Mouse (Mus musculus): ENCODE measurements around the gene Mapk7. TPM values are rescaled to one million over a fixed set of nuclear protein-coding genes. Genes with fewer than 3 reads are reported as not detected.

The Mapk7 gene
- polyA plus RNA-seq, 1 experiment from 2014 or later: 82.8 TPM

DNA sequence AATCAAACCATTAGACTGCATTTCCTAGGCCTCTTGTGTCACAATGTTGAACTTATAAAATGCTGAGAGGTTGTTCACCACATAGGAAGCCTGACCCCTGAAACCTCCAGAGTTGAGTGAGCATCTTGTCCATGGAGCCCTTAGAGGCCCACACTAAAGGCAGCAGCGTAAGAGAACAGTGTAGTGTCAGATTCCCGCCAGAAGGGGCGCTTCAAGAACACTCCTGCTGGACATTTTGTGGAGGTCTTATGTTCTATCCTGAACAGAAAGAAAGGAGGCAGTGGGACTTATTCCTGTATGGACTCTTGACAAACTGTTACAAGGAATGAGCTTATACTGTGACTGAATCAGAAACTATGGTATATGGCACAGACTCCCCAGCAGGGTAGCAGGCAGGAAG lies 20.7 kb upstream of the Mapk7 start:
- WGBS: 35% methylated on average over 3 of the region's 3 CpGs
- Histone ChIP-seq H3K4me3 (no peak overlapping the region), H3K9me3 (no peaks in the 10 kb centered on the region), H3K27me3 (ENCODE audit: poor library complexity, severe bottlenecking) (no peaks in the 10 kb centered on the region), H3K36me3 (replicated peaks) (peaks cover 86% of the 10 kb centered on the region), H3K27ac (no peak overlapping the region), H3K4me1 (no peaks in the 10 kb centered on the region; the same call in 1 of the 2 replicates)
- peak; percentile 33 for DNase-seq (ENCODE audit: extremely low spot score, low spot score)

DNA sequence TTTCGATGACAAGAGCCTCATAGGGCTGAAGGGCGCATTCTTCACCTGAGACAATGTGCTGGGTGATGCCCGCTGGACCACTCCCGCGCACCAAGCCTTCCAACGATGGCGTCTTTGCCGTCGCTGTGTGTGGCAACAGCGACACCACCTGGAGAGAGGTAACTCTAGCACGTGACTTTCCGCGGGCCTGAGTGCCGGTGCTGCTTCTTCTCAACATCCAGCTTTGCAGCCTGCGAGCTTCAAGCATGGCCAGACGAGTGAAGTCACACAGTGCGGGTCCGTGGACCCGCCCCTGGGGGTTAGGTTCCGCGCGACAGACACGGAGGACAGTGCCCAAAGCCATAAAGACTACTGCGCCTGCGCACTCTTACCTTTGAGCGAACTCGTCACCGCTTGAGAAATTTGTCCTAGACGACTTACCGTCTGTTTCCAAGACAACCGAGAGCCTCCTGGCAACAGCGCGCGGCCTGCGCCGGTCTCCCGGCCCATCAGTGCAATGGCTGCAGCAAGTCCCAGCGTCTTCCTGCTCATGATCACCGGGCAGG lies 10.6 kb upstream of the Mapk7 start, which contains the start of gene B9d1:
Gene B9d1 (plus strand): TSS at position 432 of the 545 bp plus-strand sequence.
- peak within 1 kb of the TSS; percentile 96 for H3K27ac ChIP-seq
- no peaks in the 10 kb centered on the region for H3K27me3 ChIP-seq (ENCODE audit: poor library complexity, severe bottlenecking)
- no peaks in the 10 kb centered on the region for H3K9me3 ChIP-seq
- under 1% methylated on average over 39 of the region's 39 CpGs for WGBS
- peak; percentile 96 for DNase-seq (ENCODE audit: extremely low spot score, low spot score)
- H3K4me3 ChIP-seq: peak within 1 kb of the TSS; percentile 78
- peaks cover 18% of the 10 kb centered on the region for H3K36me3 ChIP-seq (replicated peaks)
- peaks cover 20% of the 10 kb centered on the region for H3K4me1 ChIP-seq

DNA sequence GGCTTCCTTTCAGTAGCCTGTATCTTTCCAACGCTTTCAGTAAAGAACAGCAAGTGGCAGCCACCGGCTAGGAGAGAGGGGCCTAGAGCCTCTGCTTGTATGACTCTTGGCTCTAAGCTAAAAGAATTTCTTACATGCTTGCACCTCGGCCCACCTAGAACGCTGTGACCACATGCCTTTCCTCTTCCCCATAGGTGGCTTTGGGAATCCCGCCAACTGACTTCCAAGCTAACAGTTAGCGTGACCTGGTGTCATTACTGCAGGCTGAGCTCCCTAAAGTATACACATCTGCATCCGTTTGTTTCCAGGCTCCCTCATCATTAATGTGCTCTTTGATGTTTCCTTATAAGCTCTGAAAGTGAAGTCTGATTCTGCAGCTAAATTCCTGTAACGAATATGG lies 9.7 kb upstream of the Mapk7 start:
- 83% methylated on average over 8 of the region's 8 CpGs for WGBS
- peak overlapping the region; percentile 96 for H3K27ac ChIP-seq
- peaks cover 10% of the 10 kb centered on the region for H3K36me3 ChIP-seq (replicated peaks)
- peaks cover 20% of the 10 kb centered on the region for H3K4me1 ChIP-seq
- H3K4me3 ChIP-seq: no peak overlapping the region
- H3K9me3 ChIP-seq: no peaks in the 10 kb centered on the region
- no peaks in the 10 kb centered on the region for H3K27me3 ChIP-seq (ENCODE audit: poor library complexity, severe bottlenecking)
- DNase-seq (ENCODE audit: extremely low spot score, low spot score): no peak

DNA sequence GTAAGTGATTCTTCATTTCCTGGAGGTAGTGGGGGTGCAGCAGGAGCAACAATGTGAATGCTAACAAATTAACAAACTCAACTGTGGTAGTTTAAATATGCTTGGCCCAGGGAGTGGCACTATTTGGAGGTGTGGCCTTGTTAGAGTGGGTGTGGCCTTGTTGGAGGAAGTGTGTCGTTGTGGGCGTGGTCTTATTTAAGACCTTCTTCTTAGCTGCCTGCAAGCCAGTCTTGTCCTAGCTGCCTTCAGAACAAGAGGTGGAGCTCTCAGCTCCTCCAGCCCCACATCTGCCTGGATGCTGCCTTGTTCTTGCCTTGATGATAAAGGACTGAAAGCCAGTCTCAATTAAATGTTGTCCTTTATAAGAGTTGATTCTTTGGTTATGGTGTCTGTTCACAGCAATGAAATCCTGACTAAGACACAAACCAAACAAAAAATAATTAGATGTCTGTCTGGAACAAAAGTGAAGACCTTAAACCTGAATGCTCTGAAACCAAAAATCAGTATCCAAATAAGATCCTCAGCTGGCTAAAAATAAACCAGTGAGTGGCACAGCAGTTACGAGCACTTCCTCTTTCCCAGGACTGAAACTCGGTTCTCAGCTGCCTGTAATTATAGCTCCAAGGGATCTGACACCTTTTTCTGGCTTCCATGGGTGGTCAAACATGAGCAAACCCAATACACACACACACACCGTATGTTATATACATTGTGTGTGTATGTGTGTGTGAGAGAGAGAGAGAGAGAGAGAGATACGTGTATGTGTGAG lies 4.7 kb upstream of the Mapk7 start:
- Histone ChIP-seq H3K36me3 (replicated peaks) (no peaks in the 10 kb centered on the region), H3K27me3 (ENCODE audit: poor library complexity, severe bottlenecking) (no peaks in the 10 kb centered on the region), H3K4me1 (peaks cover 8% of the 10 kb centered on the region), H3K4me3 (no peak overlapping the region), H3K27ac (no peak overlapping the region), H3K9me3 (no peaks in the 10 kb centered on the region)
- WGBS: 79% methylated on average over 6 of the region's 6 CpGs
- no peak for DNase-seq (ENCODE audit: extremely low spot score, low spot score)

DNA sequence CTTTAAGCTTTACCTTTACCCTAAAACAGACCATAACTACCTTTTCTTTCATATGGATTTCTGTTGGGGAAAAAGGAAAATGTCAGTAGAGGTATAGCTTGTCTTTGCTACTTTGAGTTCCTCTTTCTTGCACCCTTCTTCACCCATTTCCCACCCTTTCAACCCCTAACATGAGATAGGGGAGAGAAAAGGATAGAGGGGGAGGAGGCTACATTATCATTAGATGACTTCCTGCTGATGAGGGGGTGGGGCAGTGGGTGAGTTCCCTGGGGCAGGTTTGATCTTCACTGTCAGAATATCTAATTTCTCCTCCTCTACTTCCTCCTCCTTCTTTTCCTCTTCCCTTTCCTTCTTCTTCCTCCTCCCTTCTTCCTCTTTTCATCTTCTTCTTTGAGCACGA lies 3.3 kb upstream of the Mapk7 start:
- Histone ChIP-seq H3K36me3 (replicated peaks) (peaks cover 7% of the 10 kb centered on the region), H3K4me1 (peaks cover 19% of the 10 kb centered on the region), H3K27me3 (ENCODE audit: poor library complexity, severe bottlenecking) (no peaks in the 10 kb centered on the region), H3K9me3 (no peaks in the 10 kb centered on the region), H3K27ac (no peak overlapping the region), H3K4me3 (no peak overlapping the region)
- DNase-seq (ENCODE audit: extremely low spot score, low spot score): no peak
- WGBS: 72% methylated on average over 1 of the region's 1 CpGs

- H3K36me3 ChIP-seq (replicated peaks): peaks cover 27% of the 10 kb centered on the region
- no peaks in the 10 kb centered on the region for H3K9me3 ChIP-seq
- peak overlapping the region; percentile 93 for H3K27ac ChIP-seq
- 96% methylated on average over 2 of the region's 2 CpGs for WGBS
- no peak for DNase-seq (ENCODE audit: extremely low spot score, low spot score)
- no peaks in the 10 kb centered on the region for H3K27me3 ChIP-seq (ENCODE audit: poor library complexity, severe bottlenecking)
- H3K4me1 ChIP-seq: peaks cover 26% of the 10 kb centered on the region
- peak overlapping the region; percentile 91; the same call in 1 of the 2 replicates for H3K4me3 ChIP-seq
Measured at GRCm38 (mm10) chr11:61495528-61495927, 1.3 kb upstream of the Mapk7 start.

- Histone ChIP-seq H3K36me3 (replicated peaks) (peaks cover 46% of the 10 kb centered on the region), H3K27ac (peak overlapping the region; percentile 93), H3K9me3 (no peaks in the 10 kb centered on the region), H3K27me3 (ENCODE audit: poor library complexity, severe bottlenecking) (no peaks in the 10 kb centered on the region), H3K4me3 (peak overlapping the region; percentile 91), H3K4me1 (peaks cover 38% of the 10 kb centered on the region)
- no peak for DNase-seq (ENCODE audit: extremely low spot score, low spot score)
- 2% methylated on average over 50 of the region's 50 CpGs for WGBS
Measured at GRCm38 (mm10) chr11:61493525-61494128, 579 bp downstream of the Mapk7 start.

GRCm38 (mm10) chr11:61492749-61493401 lies 1.3 kb downstream of the Mapk7 start:
- H3K4me3 ChIP-seq: peak overlapping the region; percentile 91
- H3K27me3 ChIP-seq (ENCODE audit: poor library complexity, severe bottlenecking): no peaks in the 10 kb centered on the region
- 86% methylated on average over 12 of the region's 12 CpGs for WGBS
- H3K9me3 ChIP-seq: no peaks in the 10 kb centered on the region
- peak overlapping the region; percentile 93 for H3K27ac ChIP-seq
- peaks cover 54% of the 10 kb centered on the region for H3K36me3 ChIP-seq (replicated peaks)
- H3K4me1 ChIP-seq: peaks cover 38% of the 10 kb centered on the region
- DNase-seq (ENCODE audit: extremely low spot score, low spot score): no peak

DNA sequence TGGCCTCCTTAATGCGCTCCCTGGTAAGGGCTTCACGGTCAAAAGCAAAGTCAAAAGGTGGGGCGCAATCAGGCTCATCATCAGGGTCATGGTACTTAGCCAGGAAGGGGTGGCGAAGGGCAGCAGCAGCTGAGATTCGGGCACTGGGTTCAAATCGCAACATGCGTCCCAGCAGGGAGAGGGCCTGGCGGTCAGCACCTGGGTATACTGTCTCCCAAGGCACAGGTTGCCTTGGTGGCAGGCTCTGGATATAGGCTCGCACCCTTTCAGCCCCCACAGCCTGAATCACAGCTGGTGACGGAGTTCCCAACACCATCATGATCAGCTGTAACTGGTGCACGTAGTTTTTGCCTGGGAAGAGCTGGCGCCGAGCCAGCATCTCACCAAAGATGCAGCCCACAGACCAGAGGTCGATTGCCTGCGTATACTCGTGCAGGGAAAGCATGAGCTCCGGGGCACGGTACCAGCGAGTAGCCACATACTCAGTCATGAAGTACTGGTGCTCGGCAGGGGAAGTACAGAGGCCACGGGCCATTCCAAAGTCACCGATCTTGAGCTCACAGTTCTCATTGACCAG lies 3.2 kb downstream of the Mapk7 start:
- no peak for DNase-seq (ENCODE audit: extremely low spot score, low spot score)

GRCm38 (mm10) chr11:61489874-61490273 lies 4.3 kb downstream of the Mapk7 start:
- H3K9me3 ChIP-seq: no peaks in the 10 kb centered on the region
- 93% methylated on average over 8 of the region's 8 CpGs for WGBS
- peaks cover 69% of the 10 kb centered on the region for H3K36me3 ChIP-seq (replicated peaks)
- peak overlapping the region; percentile 44; the same call in 1 of the 2 replicates for H3K27ac ChIP-seq
- H3K4me3 ChIP-seq: no peak overlapping the region
- no peaks in the 10 kb centered on the region for H3K27me3 ChIP-seq (ENCODE audit: poor library complexity, severe bottlenecking)
- DNase-seq (ENCODE audit: extremely low spot score, low spot score): no peak
- peaks cover 63% of the 10 kb centered on the region for H3K4me1 ChIP-seq

More for the DNA sequence above, 3.2 kb downstream of the Mapk7 start:
- peaks cover 56% of the 10 kb centered on the region for H3K4me1 ChIP-seq
- WGBS: 97% methylated on average over 22 of the region's 22 CpGs
- H3K36me3 ChIP-seq (replicated peaks): peaks cover 69% of the 10 kb centered on the region
- H3K9me3 ChIP-seq: no peaks in the 10 kb centered on the region
- no peaks in the 10 kb centered on the region for H3K27me3 ChIP-seq (ENCODE audit: poor library complexity, severe bottlenecking)
- no peak overlapping the region for H3K4me3 ChIP-seq
- no peak overlapping the region for H3K27ac ChIP-seq

GRCm38 (mm10) chr11:61489085-61489484 lies 5.1 kb downstream of the Mapk7 start:
- Histone ChIP-seq H3K4me3 (no peak overlapping the region), H3K27me3 (ENCODE audit: poor library complexity, severe bottlenecking) (no peaks in the 10 kb centered on the region), H3K27ac (no peak overlapping the region), H3K36me3 (replicated peaks) (peaks cover 69% of the 10 kb centered on the region), H3K9me3 (no peaks in the 10 kb centered on the region), H3K4me1 (peaks cover 69% of the 10 kb centered on the region)
- WGBS: 88% methylated on average over 2 of the region's 2 CpGs
- no peak for DNase-seq (ENCODE audit: extremely low spot score, low spot score)

DNA sequence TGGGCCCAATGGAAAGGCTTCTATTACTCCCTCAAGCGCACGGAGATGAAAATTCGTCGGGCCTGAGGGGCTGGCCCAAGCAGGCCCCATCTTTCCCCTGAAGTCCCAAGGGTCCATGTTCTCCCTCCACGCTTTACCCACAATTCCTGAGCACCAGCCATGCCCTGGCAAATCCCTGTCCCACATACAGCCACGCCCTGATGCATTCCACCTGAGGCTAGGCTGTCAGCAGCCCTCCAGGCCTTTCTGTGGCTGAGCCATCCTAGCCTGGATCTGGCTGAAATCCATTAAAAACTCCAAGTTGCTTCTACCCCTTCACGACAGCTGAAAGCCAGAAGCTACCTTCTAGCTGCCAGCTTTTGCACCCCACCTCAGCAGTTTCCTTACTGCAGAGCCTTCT lies 6.3 kb downstream of the Mapk7 start:
- H3K9me3 ChIP-seq: no peaks in the 10 kb centered on the region
- H3K4me3 ChIP-seq: no peak overlapping the region
- H3K27me3 ChIP-seq (ENCODE audit: poor library complexity, severe bottlenecking): no peaks in the 10 kb centered on the region
- H3K27ac ChIP-seq: no peak overlapping the region
- peaks cover 66% of the 10 kb centered on the region for H3K36me3 ChIP-seq (replicated peaks)
- WGBS: 85% methylated on average over 7 of the region's 7 CpGs
- peaks cover 72% of the 10 kb centered on the region for H3K4me1 ChIP-seq
- no peak for DNase-seq (ENCODE audit: extremely low spot score, low spot score)
